Mouse (Mus musculus): Measurements from ENCODE around the gene Vmn2r89. TPM values are rescaled to one million over a fixed set of nuclear protein-coding genes. Genes with fewer than 3 reads are reported as not detected.

The Vmn2r89 gene
- not detected in 2 replicates for polyA plus RNA-seq (2012; rRNA removed)

GRCm38 (mm10) chr14:51451557-51451956, at the start of gene Vmn2r89:
Vmn2r89 (plus strand) TSS chr14:51451857.

GRCm38 (mm10) chr14:51410520-51410919, 41.1 kb upstream of the Vmn2r89 start, which contains the start of gene Vmn2r88:
Vmn2r88 (plus strand) TSS chr14:51410820.

Other genes starting within 250 kb of the Vmn2r89 start
- not detected in 2 replicates for gene Ear14, start 248.5 kb upstream of the Vmn2r89 start, polyA plus RNA-seq (2012; rRNA removed)
- gene Rnase2a, start 195.7 kb upstream of the Vmn2r89 start, polyA plus RNA-seq (2012; rRNA removed) = not detected in 2 replicates
- not detected in 2 replicates for gene Gm7247, start 90.1 kb upstream of the Vmn2r89 start, polyA plus RNA-seq (2012; rRNA removed)
- not detected in 2 replicates for gene Vmn2r88, start 41.0 kb upstream of the Vmn2r89 start, polyA plus RNA-seq (2012; rRNA removed)
- not detected in 2 replicates for gene Gm5622, start 100.9 kb downstream of the Vmn2r89 start, polyA plus RNA-seq (2012; rRNA removed)
- not detected in 2 replicates for gene Gm17175, start 122.2 kb downstream of the Vmn2r89 start, polyA plus RNA-seq (2012; rRNA removed)
- not detected in 2 replicates for gene Gm17174, start 140.3 kb downstream of the Vmn2r89 start, polyA plus RNA-seq (2012; rRNA removed)
- not detected in 2 replicates for gene Gm17078, start 159.5 kb downstream of the Vmn2r89 start, polyA plus RNA-seq (2012; rRNA removed)
- gene Gm4181, start 183.8 kb downstream of the Vmn2r89 start, polyA plus RNA-seq (2012; rRNA removed) = not detected in 2 replicates
- gene Gm17079, start 243.6 kb downstream of the Vmn2r89 start, polyA plus RNA-seq (2012; rRNA removed) = not detected in 2 replicates